Mouse (Mus musculus) lung, adult 18-20 months (tissue): ENCODE measurements around the gene Smad6.
A peak's percentile ranks its signal among the peaks of the same experiment; 100 is the strongest.

Experiments used
- DNase-seq, 2 experiments: peaks; one replicate each; pipeline ENCODE4 v3.0.0; 2022; ENCODE audit warnings: mixed read lengths in 2 of 2

Gene Smad6

GRCm38 (mm10) chr9:64021319-64021850, 474 bp downstream of the Smad6 start:
- no peak for DNase-seq

GRCm38 (mm10) chr9:64020606-64021318, 1.1 kb downstream of the Smad6 start:
- peak; percentile 22 to 30 for DNase-seq

- DNase-seq: peak; percentile 33 to 48
These were observed 1.7 kb downstream of the Smad6 start for GRCm38 (mm10) chr9:64020171-64020605.

GRCm38 (mm10) chr9:64019036-64019886, 2.6 kb downstream of the Smad6 start:
- no peak for DNase-seq

- peak; percentile 87 to 92 for DNase-seq
These were observed 3.7 kb downstream of the Smad6 start for GRCm38 (mm10) chr9:64017861-64018793.

- DNase-seq: peak; percentile 63 to 80
These were observed 5.0 kb downstream of the Smad6 start for GRCm38 (mm10) chr9:64016648-64017400.

- peak in 1 of 2 experiments; percentile 33 for DNase-seq
These were observed 5.8 kb downstream of the Smad6 start for GRCm38 (mm10) chr9:64016092-64016491.

GRCm38 (mm10) chr9:64014801-64015200, 7.1 kb downstream of the Smad6 start:
- DNase-seq: no peak

GRCm38 (mm10) chr9:64011356-64011755, 10.5 kb downstream of the Smad6 start:
- DNase-seq: no peak

- no peak for DNase-seq
These were observed 18.9 kb downstream of the Smad6 start for GRCm38 (mm10) chr9:64002981-64003380.

GRCm38 (mm10) chr9:64001081-64001480, 20.8 kb downstream of the Smad6 start:
- peak in 1 of 2 experiments; percentile 36 for DNase-seq

- no peak for DNase-seq
These were observed 21.8 kb downstream of the Smad6 start for GRCm38 (mm10) chr9:64000085-64000484.

GRCm38 (mm10) chr9:63999194-63999593, 22.7 kb downstream of the Smad6 start:
- no peak for DNase-seq

- no peak for DNase-seq
These were observed 23.8 kb downstream of the Smad6 start for GRCm38 (mm10) chr9:63998026-63998425.

GRCm38 (mm10) chr9:63997439-63997838, 24.4 kb downstream of the Smad6 start:
- DNase-seq: peak in 1 of 2 experiments; percentile 64

GRCm38 (mm10) chr9:63993256-63993655, 28.6 kb downstream of the Smad6 start:
- DNase-seq: no peak

GRCm38 (mm10) chr9:63992761-63993160, 29.1 kb downstream of the Smad6 start:
- no peak for DNase-seq

- no peak for DNase-seq
These were observed 30.7 kb downstream of the Smad6 start for GRCm38 (mm10) chr9:63991193-63991592.

GRCm38 (mm10) chr9:63989641-63990040, 32.2 kb downstream of the Smad6 start:
- DNase-seq: peak; percentile 68 to 76

GRCm38 (mm10) chr9:63989214-63989613, 32.6 kb downstream of the Smad6 start:
- peak in 1 of 2 experiments; percentile 54 for DNase-seq

GRCm38 (mm10) chr9:63985125-63985524, 36.7 kb downstream of the Smad6 start:
- no peak for DNase-seq
